Mouse (Mus musculus): ENCODE measurements at regions not wholly inside any gene's neighbourhood (a gene's known extent, or its start where the extent isn't known, plus 50 kb on each side); places are given as distances from the start of the nearest gene placed in this dataset.
A peak's percentile ranks its signal among the peaks of the same experiment; 100 is the strongest.
"Not testable (repeated sequence)": the region's sequence is repeated elsewhere in the genome, so short reads cannot be mapped to it uniquely, and the experiment has no call there.

DNA sequence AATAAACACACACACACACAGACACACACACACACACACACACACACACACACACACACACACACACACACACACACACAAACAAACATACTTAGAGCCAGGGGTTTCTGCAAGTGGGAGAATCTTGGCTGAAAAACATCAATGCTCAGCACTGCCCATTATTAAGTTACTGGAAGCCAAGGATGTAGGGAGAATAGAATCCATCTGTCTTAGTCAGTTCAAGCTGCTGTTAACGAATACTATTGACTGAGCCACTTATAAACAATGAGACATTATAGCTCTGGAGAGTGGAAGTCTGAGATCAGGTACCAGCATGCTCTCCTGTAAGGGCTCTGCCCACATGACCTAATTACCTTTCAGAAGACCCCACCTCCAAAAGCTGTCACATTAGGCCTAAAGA, 87.4 kb downstream of the Fam174b start:
- DNase-seq (ENCODE audit: low spot score in 2 of 2): no peak

DNA sequence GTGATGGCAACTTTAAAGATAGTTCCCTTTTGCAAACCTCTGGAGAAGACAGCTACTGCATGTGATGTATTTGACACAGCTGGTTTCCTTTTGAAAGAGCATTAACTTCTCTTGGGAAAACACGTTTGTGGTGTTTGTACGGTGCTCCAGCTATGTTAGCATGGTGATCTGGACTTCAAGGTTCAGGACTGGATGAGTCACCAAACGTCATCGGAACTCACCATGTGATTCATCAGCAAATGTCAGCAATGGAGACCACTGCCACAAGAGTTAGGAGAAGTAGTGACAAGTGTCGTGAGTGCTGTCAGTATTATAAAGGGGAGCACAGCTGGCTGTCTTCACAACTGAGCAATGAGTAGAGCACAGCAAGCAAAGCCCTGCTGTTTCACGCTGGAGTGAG, 90.5 kb downstream of the Fam174b start:
- DNase-seq (ENCODE audit: low spot score in 2 of 2): no peak

DNA sequence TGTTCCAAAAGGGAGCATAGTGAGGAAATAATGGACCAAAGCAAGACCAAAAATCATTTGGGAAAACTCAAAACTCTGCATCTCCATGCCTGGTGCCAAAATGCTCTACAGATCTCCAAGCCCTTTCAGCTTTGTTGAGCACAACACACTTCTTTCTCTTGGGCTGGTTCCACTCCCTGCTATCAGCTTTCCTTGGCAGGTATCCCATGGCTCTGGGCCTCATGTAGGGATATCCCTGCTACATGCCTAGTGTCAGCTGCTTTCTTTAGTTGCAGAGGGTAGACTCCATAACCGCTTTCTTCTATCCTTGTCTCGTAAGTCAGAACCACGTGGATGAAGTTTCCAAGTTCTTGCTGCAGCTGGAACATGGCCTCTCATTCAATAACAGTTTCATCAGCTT, 100.3 kb downstream of the Fam174b start:
- DNase-seq (ENCODE audit: low spot score in 2 of 2): no peak

DNA sequence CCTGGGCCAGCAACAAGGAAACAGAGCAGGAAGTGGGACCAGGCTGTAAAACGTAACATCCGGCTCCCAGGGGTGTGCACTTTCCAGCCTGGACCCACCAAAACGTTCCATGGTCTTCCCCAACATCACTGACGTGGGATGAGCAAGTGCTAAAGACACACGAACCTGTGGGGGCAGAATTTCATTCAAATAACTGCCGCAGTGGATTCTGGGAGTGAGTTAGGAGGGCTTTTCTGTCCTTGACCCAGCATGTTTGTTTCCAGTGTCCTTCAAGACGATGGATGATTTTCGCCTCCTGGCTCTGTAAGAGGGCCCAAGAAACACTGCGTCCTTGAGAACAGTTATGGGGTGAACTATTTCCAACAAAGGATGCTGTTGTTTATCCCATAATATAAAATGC, 112.1 kb downstream of the Fam174b start:
- DNase-seq (ENCODE audit: low spot score in 2 of 2): no peak

DNA sequence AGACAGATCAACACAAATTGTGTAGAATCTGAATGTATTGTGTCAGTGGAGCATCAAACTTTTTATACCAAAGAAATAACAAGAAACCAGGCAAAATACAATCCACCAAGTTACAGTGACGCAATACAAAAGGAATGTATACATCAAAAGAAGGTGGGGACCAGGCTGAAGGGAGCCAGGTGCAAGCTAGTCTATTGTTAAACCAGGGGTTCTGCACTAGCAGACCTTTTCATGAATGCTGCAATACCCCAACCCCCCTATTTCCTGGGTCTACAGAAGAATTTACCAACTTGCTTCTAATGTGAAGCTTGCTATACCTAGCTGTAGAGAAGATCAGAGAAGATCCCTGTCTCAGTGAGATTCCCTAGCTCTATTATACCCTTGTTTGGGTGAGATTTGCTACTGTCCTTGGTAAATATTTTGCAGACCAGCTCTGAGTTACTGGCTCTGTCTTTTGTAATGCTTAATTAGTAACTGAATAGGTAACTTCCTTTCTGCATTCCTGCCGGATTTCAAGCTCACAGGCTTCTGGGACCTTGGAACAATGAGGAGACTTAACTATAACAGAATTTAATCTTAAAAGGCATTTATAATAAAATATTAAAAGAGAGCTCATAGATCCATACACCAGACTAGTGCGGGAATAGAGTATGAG, 113.3 kb downstream of the Fam174b start:
- DNase-seq (ENCODE audit: low spot score in 2 of 2): not testable (repeated sequence)

DNA sequence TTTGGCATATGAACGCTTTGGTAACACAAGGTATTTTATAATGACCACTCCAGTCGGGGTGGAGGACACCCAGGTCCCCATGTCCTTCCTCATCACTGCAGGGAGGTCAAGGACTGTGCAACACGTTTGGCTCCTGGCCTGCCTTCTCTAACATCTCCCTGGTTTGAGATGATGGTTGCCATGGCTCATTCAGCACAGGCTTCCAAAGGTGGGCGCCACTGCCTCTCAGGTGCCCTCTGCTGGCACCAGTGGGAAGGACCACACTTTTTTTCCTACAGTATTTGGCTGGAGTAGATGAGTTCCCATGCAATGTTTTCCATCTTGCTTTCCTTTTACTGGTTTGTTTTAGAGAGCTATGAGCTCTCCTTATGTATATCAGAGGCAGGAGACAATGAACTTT, 115.4 kb downstream of the Fam174b start:
- peak in 1 of 2 experiments; percentile 24 for DNase-seq (ENCODE audit: low spot score in 2 of 2)

DNA sequence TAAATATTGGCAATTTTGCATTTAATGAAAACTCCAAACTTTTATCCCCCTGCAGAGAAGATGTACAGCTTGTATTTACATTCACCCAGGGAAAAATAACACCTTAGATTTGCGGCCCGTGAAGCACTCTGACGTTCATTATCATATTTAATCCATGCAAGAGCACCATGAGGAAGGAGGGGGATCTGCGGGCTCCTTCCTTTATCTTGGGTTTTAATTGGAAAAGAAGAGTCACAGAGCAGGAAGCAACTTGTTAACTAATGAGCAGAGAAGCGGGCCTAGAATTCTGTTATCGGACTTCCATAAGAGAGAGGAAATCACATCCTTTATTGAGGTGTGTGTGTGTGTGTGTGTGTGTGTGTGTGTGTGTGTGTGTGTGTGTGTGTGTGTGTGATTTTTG, 116.8 kb downstream of the Fam174b start:
- no peak for DNase-seq (ENCODE audit: low spot score in 2 of 2)

DNA sequence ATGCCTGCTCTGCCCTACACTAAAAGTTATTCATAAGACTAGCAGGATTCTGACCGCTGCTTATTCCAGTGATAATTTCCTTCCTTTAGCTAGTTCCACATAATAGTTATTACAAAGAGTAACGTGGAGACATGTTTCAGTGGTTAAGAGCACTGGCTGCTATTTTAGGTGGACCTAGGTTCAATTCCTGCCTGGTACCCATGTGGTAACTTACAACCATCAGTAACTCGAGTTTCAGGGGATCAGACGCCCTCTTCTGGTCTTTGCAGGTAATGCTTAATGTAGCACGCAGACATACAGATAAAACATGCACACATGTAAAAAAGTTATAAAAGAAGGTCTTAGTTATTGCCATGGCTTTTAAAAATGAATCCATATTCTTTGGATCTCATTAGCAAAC, 125.0 kb downstream of the Fam174b start:
- DNase-seq (ENCODE audit: low spot score in 2 of 2): no peak

DNA sequence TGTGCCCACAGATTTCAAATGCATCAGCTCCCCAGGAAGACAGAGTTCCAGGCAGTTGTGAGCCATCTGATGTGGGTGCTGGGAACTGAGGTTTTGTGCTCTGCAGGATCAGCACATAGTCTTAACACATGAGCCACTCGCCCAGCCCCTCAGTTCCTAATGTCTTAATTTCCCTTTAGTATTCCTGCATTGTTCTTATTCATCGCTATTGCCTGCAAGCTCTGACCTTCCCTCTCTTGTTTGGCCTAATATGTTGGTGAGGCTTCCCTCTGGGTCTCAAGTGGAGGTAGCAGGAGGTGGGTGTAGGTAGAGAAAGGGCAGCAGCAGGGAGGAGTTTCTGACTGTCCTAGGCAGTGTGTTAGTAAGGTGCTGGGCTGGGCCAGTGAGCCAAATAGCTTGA, 132.1 kb downstream of the Fam174b start:
- no peak for DNase-seq (ENCODE audit: low spot score in 2 of 2)

DNA sequence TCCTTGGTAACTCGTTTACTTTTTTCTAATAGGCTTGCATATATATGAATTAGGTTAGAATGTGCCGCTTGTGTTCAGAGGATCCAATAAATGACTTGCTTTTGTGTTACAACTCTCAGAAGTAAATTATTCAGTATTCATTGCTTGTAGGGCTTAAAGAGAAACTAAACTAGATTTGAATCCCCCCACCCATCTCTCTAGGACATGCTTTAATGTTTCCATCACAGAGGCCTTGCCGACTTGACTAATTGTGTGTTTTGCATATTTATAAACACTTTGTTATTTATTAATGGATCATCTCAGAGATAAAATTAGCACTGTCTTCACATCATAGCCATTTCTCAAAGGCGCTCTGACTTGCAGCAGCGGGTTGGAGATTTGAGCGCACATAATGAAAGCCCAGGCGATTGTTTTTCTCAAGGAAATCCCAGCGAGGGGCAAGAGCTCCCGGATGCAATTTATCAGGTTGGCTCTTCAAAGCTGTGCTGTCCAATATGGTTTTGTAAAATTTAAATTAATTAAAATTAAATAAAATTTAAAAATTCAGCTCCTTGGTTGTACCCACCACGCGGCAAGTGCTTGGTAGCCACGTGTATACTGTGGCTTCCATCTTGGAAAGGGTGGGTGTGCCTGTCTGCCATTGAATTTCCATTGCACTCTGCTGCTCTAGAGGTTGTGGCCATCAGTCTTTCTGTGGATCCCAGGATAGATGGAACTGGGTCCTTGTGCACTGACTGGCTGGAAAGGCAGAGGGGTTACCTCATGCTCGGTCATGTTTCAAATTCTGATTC, 132.0 kb downstream of the St8sia2 start:
- DNase-seq (ENCODE audit: low spot score in 2 of 2): no peak

DNA sequence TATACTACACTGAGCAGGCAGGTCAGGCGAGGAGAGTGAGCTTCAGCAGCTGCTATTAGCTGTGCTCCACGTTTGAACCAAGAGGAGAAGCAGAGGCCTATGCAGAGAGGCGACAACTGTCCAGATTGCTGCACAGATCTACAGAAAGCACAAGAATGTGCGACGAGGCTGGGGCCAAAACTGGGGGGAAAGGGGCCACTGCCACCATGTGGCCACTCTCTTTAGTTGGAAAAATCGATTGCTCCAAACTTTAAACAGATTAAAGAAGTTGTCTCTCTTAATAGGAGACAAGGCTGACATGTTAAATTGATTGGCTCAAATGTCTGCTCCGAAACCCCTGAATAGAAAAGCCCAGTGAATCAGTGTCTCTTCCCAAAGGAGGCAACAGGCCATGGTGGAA, 127.3 kb downstream of the St8sia2 start:
- DNase-seq (ENCODE audit: low spot score in 2 of 2): no peak
